Mouse (Mus musculus) midbrain, embryonic 15.5 days (tissue): ENCODE data around the gene Lrmda. TPM values are rescaled to one million over a fixed set of nuclear protein-coding genes. Genes with fewer than 3 reads are reported as not detected.

Source experiments
- ATAC-seq: fragments of 200-750 bp; cut with Nextera tagmentation; replicated peaks from 2 replicates; pipeline ENCODE4 v1.8.0; 2017; ENCODE audit warnings: moderate TSS enrichment
- H3K27ac ChIP-seq: fragments of 300-500 bp; sonication (generic); 2 replicates; pipeline ENCODE4 v1.5.1; 2015; ENCODE audit warnings: mild to moderate bottlenecking, inconsistent platforms
- H3K27me3 ChIP-seq: fragments of 300-500 bp; sonication (generic); replicated peaks from 2 replicates; pipeline ENCODE4 v1.6.1; 2015; ENCODE audit warnings: inconsistent platforms
- H3K36me3 ChIP-seq: fragments of 300-500 bp; sonication (generic); replicated peaks from 2 replicates; pipeline ENCODE4 v1.6.1; 2015; ENCODE audit warnings: inconsistent platforms
- H3K4me1 ChIP-seq: fragments of 300-500 bp; sonication (generic); 2 replicates; pipeline ENCODE4 v1.6.1; 2015; ENCODE audit warnings: inconsistent platforms
- H3K4me2 ChIP-seq: fragments of 300-500 bp; sonication (generic); 2 replicates; pipeline ENCODE4 v1.6.1; 2015; ENCODE audit warnings: inconsistent platforms, mild to moderate bottlenecking, moderate library complexity
- H3K4me3 ChIP-seq: fragments of 300-500 bp; sonication (generic); 2 replicates; pipeline ENCODE4 v1.5.1; 2015; ENCODE audit warnings: mild to moderate bottlenecking, inconsistent platforms
- H3K9ac ChIP-seq: fragments of 300-500 bp; sonication (generic); 2 replicates; pipeline ENCODE4 v1.6.1; 2015; ENCODE audit warnings: mild to moderate bottlenecking, inconsistent platforms
- H3K9me3 ChIP-seq: fragments of 300-500 bp; sonication (generic); 2 replicates; pipeline ENCODE4 v1.6.1; 2016; ENCODE audit warnings: inconsistent platforms
- WGBS: fragments of 180-500 bp; shearing (Covaris S2); methylation state at CpG from one replicate; pipeline ENCODE4 v1.1.7; 2015; ENCODE audit warnings: mixed read lengths; 5-methylcytosine and 5-hydroxymethylcytosine counted together
- polyA plus RNA-seq: library from polyadenylated mRNA; unstranded; fragments of >200 nt; fragmentation: Nextera tagmentation; extraction: Ambion mirVana; gene quantifications from 2 replicates; pipeline ENCODE4 v1.2.1, GENCODE M21; 2015

Gene Lrmda
- polyA plus RNA-seq, 1 experiment from 2014 or later, result 0.31 TPM

GRCm38 (mm10) chr14:22700236-22700635 is 680.7 kb downstream of the Lrmda start:
- no peaks in the 10 kb centered on the region for H3K36me3 ChIP-seq
- no peak overlapping the region for H3K4me3 ChIP-seq
- no peak overlapping the region for H3K4me2 ChIP-seq
- no peak for ATAC-seq
- no peak overlapping the region for H3K9ac ChIP-seq
- no peaks in the 10 kb centered on the region for H3K27me3 ChIP-seq
- no peak overlapping the region for H3K27ac ChIP-seq
- H3K4me1 ChIP-seq, result 0 out of 2 replicates have a peak, but pooled peaks cover 4% of the 10 kb centered on the region
- no peaks in the 10 kb centered on the region for H3K9me3 ChIP-seq
- 97% methylated on average over 1 of the region's 1 CpGs for WGBS

- no peaks in the 10 kb centered on the region for H3K9me3 ChIP-seq
- WGBS, result 92% methylated on average over 2 of the region's 2 CpGs
- ATAC-seq, result no peak
- H3K27me3 ChIP-seq, result no peaks in the 10 kb centered on the region
- 0 out of 2 replicates have a peak, but pooled peaks cover under 1% of the 10 kb centered on the region for H3K4me1 ChIP-seq
- H3K27ac ChIP-seq, result no peak overlapping the region
- H3K4me3 ChIP-seq, result no peak overlapping the region
- H3K36me3 ChIP-seq, result no peaks in the 10 kb centered on the region
- no peak overlapping the region for H3K4me2 ChIP-seq
- H3K9ac ChIP-seq, result no peak overlapping the region
These were observed 681.2 kb downstream of the Lrmda start for GRCm38 (mm10) chr14:22700690-22701089.

GRCm38 (mm10) chr14:22707958-22708701 is 688.6 kb downstream of the Lrmda start:
- no peaks in the 10 kb centered on the region for H3K27me3 ChIP-seq
- no peaks in the 10 kb centered on the region for H3K36me3 ChIP-seq
- no peaks in the 10 kb centered on the region for H3K9me3 ChIP-seq
- no peak overlapping the region for H3K4me2 ChIP-seq
- WGBS, result 82% methylated on average over 9 of the region's 9 CpGs
- no peak for ATAC-seq
- H3K27ac ChIP-seq, result no peak overlapping the region
- H3K9ac ChIP-seq, result no peak overlapping the region
- H3K4me1 ChIP-seq, result peaks cover 17% of the 10 kb centered on the region
- no peak overlapping the region for H3K4me3 ChIP-seq

GRCm38 (mm10) chr14:22710071-22710661 is 690.7 kb downstream of the Lrmda start:
- no peaks in the 10 kb centered on the region for H3K27me3 ChIP-seq
- H3K4me3 ChIP-seq, result no peak overlapping the region
- peaks cover 17% of the 10 kb centered on the region for H3K4me1 ChIP-seq
- WGBS, result 10% methylated on average over 6 of the region's 6 CpGs
- ATAC-seq, result peak; percentile 75
- no peaks in the 10 kb centered on the region for H3K36me3 ChIP-seq
- H3K9ac ChIP-seq, result no peak overlapping the region
- H3K4me2 ChIP-seq, result no peak overlapping the region
- peak overlapping the region; percentile 34 for H3K27ac ChIP-seq
- H3K9me3 ChIP-seq, result no peaks in the 10 kb centered on the region

GRCm38 (mm10) chr14:22712388-22712787 is 692.9 kb downstream of the Lrmda start:
- Histone ChIP-seq H3K4me3 (no peak overlapping the region), H3K4me1 (peaks cover 17% of the 10 kb centered on the region), H3K27ac (no peak overlapping the region), H3K27me3 (no peaks in the 10 kb centered on the region), H3K9ac (no peak overlapping the region), H3K4me2 (no peak overlapping the region), H3K36me3 (no peaks in the 10 kb centered on the region), H3K9me3 (no peaks in the 10 kb centered on the region)
- no peak for ATAC-seq

GRCm38 (mm10) chr14:22715581-22716378 is 696.3 kb downstream of the Lrmda start:
- Histone ChIP-seq H3K27me3 (peaks cover 4% of the 10 kb centered on the region; the same call in 1 of the 2 replicates), H3K9me3 (no peaks in the 10 kb centered on the region), H3K9ac (no peak overlapping the region), H3K4me2 (no peak overlapping the region), H3K27ac (no peak overlapping the region), H3K36me3 (no peaks in the 10 kb centered on the region), H3K4me3 (no peak overlapping the region), H3K4me1 (peaks cover 6% of the 10 kb centered on the region)
- ATAC-seq, result no peak
- 88% methylated on average over 6 of the region's 6 CpGs for WGBS

GRCm38 (mm10) chr14:22719968-22720367 is 700.5 kb downstream of the Lrmda start:
- Histone ChIP-seq H3K9me3 (no peaks in the 10 kb centered on the region), H3K27me3 (peaks cover 4% of the 10 kb centered on the region; the same call in 1 of the 2 replicates), H3K4me2 (no peak overlapping the region), H3K9ac (no peak overlapping the region), H3K4me3 (no peak overlapping the region), H3K27ac (no peak overlapping the region), H3K36me3 (no peaks in the 10 kb centered on the region), H3K4me1 (no peaks in the 10 kb centered on the region)
- no peak for ATAC-seq
- 91% methylated on average over 1 of the region's 1 CpGs for WGBS

GRCm38 (mm10) chr14:22721845-22722244 is 702.3 kb downstream of the Lrmda start:
- H3K27ac ChIP-seq, result no peak overlapping the region
- H3K9ac ChIP-seq, result no peak overlapping the region
- H3K4me2 ChIP-seq, result no peak overlapping the region
- H3K4me1 ChIP-seq, result no peaks in the 10 kb centered on the region
- peaks cover 4% of the 10 kb centered on the region; the same call in 1 of the 2 replicates for H3K27me3 ChIP-seq
- ATAC-seq, result no peak
- no peaks in the 10 kb centered on the region for H3K9me3 ChIP-seq
- WGBS, result 27% methylated on average over 5 of the region's 5 CpGs
- H3K36me3 ChIP-seq, result no peaks in the 10 kb centered on the region
- no peak overlapping the region for H3K4me3 ChIP-seq

- H3K9me3 ChIP-seq, result no peaks in the 10 kb centered on the region
- no peak overlapping the region for H3K4me3 ChIP-seq
- H3K4me1 ChIP-seq, result no peaks in the 10 kb centered on the region
- no peak overlapping the region for H3K4me2 ChIP-seq
- ATAC-seq, result no peak
- H3K27ac ChIP-seq, result no peak overlapping the region
- 77% methylated on average over 2 of the region's 2 CpGs for WGBS
- H3K9ac ChIP-seq, result no peak overlapping the region
- H3K27me3 ChIP-seq, result no peaks in the 10 kb centered on the region
- no peaks in the 10 kb centered on the region for H3K36me3 ChIP-seq
These were observed 708.0 kb downstream of the Lrmda start for GRCm38 (mm10) chr14:22727548-22727947.

- Histone ChIP-seq H3K27me3 (no peaks in the 10 kb centered on the region), H3K4me3 (no peak overlapping the region), H3K36me3 (no peaks in the 10 kb centered on the region), H3K4me1 (no peaks in the 10 kb centered on the region), H3K9me3 (no peaks in the 10 kb centered on the region), H3K27ac (no peak overlapping the region), H3K9ac (no peak overlapping the region), H3K4me2 (no peak overlapping the region)
- WGBS, result 65% methylated on average over 8 of the region's 8 CpGs
- no peak for ATAC-seq
These were observed 709.2 kb downstream of the Lrmda start for GRCm38 (mm10) chr14:22728611-22729223.

GRCm38 (mm10) chr14:22738603-22739002 is 719.1 kb downstream of the Lrmda start:
- H3K9ac ChIP-seq, result no peak overlapping the region
- 64% methylated on average over 11 of the region's 11 CpGs for WGBS
- H3K27ac ChIP-seq, result no peak overlapping the region
- H3K9me3 ChIP-seq, result no peaks in the 10 kb centered on the region
- H3K4me1 ChIP-seq, result no peaks in the 10 kb centered on the region
- peaks cover 20% of the 10 kb centered on the region for H3K27me3 ChIP-seq
- 0 out of 2 replicates have a peak overlapping the region, but pooled peaks have one; percentile 1 for H3K4me2 ChIP-seq
- H3K4me3 ChIP-seq, result no peak overlapping the region
- no peak for ATAC-seq
- H3K36me3 ChIP-seq, result no peaks in the 10 kb centered on the region

- Histone ChIP-seq H3K9me3 (no peaks in the 10 kb centered on the region), H3K9ac (no peak overlapping the region), H3K4me3 (no peak overlapping the region), H3K27me3 (peaks cover 14% of the 10 kb centered on the region), H3K4me2 (no peak overlapping the region), H3K36me3 (no peaks in the 10 kb centered on the region), H3K27ac (no peak overlapping the region), H3K4me1 (peaks cover 16% of the 10 kb centered on the region)
- no peak for ATAC-seq
These were observed 723.0 kb downstream of the Lrmda start for GRCm38 (mm10) chr14:22742527-22742926.
